Mouse (Mus musculus): ENCODE measurements at regions not wholly inside any gene's neighbourhood (a gene's known extent, or its start where the extent isn't known, plus 50 kb on each side); places are given as distances from the start of the nearest gene placed in this dataset.

DNA sequence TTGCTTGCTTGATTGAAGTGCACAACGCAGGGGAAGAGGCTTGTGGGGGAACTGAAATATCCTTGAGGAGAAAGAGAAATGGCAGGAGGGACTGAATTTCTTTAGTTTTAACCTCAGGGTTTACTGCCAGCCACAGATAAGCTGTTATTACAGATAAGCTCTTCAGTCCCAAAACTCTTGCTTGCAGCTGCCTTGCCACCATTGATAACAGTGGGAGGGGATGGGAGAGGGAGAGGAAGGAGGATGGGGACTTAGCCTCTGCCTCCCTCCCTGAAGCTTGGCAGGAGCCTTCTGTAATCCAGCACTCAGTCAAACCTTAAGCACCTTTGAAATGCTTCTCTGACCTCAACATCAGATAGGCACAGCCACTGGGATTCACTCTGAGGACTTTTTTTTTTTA, 471.4 kb upstream of the Lsamp start:
- no peak for DNase-seq

DNA sequence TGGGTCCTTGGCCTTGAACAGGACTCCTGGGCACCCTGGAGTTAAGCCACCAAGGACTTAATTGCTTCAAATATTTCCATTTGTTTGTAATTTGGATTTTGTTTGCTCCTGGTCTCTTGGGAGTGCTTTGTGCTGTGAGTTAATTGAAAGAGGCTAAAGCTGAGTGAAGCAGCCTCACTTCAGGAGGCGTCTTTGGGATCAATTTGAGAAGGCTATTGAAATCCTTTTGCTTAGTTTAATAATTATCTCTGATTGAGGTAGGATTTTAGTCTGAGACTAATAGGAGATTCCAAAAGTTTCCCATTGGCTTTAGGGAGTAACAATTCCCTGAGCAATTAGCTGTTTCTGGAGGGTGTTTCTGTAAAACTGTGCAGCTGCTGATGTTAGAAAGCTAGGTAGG, 470.5 kb upstream of the Lsamp start:
- DNase-seq, result no peak

DNA sequence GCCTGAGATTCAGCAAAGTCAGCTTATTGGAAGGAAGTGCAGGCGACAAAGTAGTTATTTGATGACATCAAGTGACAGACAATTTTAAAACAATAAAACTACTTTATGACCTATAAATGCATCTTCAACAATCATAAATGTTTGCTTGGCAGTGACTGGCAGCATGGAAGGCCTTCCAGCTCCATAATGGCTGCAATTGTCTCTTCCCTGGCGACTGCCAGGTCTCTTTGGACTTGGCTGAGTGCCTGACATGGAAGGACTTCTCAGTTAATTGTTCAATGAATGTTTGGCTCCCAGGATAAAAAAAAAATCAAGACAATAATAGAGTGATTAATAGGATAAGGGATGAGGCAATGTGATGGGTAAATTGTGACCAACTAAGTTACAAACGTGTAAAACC, 453.1 kb upstream of the Lsamp start:
- no peak for DNase-seq

DNA sequence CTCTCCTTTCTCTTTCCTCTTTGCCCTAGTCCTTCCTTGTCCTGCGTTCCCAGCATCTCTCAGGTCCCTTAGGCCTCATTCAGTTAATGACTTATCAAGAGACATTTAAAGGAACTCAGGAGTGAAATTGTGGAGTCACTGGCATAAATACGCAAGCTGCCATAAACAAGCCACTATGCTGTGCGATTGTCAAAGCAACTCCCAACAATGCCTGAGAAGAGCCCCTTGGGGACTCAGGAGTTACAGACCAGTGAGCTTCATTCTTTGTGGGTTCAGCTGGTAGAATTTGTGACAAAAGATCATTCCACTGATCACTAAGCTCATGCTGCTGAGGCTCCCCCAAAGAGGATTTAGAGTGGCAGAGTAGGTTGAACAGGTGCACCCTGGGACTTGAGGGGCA, 451.4 kb upstream of the Lsamp start:
- no peak for DNase-seq

DNA sequence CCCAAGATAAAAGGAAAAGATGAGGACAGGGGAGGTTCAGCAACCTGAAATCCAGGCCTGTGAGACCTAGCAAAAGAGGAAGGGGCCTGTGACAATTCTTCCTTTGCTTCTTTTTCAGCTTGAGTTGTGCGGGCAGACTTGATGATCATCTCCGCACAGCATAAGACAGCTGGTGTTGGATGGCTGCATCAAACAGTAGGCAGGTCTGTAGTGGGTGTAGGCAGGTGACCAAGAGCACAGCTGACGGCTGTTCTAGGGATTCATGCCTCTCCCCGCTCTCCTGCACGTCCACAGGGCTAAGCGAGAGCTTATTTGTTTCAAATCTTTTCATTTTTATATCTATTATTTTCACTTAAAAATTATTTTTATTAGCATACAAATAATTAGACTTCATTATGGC, 450.8 kb upstream of the Lsamp start:
- DNase-seq, result no peak

DNA sequence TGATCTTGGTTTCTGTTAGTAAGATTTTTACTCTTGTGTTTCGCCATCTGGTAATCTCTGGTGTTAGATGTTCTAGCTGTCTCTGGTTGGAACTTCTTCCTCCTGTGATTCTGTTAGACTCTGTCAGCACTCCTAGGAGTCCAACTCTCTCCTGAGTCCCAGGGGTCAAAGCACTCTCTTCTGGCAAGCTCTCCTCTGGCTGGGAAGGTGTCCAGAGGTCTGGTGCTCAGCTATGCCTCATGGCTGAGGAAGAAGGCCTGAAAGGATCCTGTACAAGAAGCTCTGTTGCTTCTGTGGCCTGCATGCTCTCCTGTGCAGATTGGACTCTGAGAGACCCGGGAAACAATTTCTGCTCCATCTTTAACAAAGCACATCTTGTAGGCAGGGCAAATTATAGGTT, 430.8 kb upstream of the Lsamp start:
- peak; percentile 2 for DNase-seq

DNA sequence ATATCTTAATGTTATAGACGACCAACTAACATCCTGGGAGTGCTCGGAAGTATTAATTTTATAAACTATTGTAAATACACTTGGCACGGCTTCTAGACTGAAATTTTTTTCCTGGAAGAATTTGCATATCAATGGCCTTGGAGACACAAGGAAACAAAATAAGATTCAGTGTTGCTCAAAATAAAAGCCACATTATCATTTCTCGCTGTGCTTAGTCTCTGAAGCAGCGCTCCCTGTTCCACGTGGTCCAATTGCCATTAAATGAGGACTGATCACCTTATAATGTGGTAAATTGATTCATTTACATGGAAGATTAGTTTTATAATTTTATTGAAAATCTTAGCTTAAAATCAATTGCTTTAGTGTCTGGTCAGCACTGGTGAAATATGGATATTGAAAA, 407.5 kb upstream of the Lsamp start:
- no peak for DNase-seq

DNA sequence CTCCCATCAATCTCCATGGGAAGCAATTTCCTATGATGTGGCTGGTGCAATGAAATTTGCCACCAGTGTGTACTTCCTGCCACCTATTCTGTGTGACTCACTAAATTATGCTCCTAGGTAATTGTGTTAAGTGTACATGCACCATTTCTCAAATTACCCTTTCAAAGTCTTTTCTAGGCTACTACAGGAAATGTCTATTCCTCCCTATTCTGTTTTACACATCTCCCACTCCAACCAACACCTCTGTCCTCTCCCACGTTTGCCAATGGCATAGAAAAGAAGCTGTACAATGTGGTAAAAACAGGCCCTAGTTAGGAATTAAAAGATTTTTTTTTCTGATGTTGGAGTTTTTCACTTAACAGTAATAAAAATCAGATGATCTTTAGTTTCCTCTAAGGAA, 404.5 kb upstream of the Lsamp start:
- DNase-seq, result no peak

All from kidney, postnatal 14 days (tissue).